Mouse (Mus musculus): ENCODE data around the gene Antxr1.
A peak's percentile ranks its signal among the peaks of the same experiment; 100 is the strongest.

Antxr1 gene

DNA sequence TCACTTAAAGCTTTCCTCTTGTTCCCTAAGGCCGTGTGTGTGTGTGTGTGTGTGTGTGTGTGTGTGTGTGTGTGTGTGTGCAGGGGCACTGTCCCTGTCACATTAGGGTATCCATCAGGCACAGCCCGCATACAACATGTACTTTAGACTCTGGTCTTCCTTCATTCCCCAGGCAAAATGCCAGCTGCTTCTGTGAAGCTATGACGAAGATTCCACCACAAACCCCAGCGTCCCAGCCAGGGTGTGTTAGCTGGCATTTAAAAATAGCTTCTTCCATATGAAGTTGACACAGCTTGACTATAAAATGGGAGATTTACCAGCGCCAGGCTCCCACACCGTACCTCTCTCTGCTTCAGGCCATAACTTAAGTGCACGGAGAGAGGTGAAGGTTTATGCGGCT is 152.5 kb downstream of the Antxr1 start:
- DNase-seq, result no peak

DNA sequence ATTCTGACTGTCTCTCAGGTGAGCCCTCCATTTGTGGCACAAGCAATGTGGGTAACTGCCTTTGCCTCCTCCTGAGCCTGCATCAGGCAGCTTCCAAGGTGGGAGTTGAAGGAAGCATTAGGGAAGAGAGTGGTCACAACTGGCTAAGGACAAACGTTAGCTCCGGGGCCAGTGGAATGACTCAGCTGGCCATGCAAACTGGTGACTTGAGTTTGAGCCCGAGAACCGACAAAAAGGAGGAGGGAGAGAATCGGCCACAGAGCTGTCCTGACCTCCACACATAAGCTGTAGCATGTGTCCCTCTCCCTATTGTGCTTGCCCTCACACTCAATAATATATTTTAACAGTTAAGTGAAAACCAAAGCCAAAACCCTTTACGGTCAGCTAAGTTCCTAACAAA is 152.9 kb downstream of the Antxr1 start:
- no peak for DNase-seq

DNA sequence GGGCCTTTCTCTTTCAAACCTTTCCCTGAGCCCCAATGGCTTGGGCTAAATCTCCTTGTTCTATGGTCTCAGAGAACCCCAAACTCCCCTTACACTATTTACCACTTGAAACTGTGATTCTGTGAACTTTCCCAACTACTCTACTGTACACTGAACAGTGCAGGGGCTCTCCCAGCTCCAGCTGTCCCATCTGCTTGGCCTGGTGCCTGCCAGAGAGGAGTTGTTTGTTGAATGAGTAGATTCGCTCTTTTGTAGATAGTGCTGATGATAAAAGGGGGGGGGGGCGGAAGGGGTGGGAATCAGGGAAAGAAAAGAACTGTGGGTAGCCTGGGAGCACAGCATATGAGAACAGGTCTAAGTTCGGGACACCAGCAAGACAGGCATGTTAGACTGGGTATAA is 164.2 kb downstream of the Antxr1 start:
- DNase-seq, result no peak

DNA sequence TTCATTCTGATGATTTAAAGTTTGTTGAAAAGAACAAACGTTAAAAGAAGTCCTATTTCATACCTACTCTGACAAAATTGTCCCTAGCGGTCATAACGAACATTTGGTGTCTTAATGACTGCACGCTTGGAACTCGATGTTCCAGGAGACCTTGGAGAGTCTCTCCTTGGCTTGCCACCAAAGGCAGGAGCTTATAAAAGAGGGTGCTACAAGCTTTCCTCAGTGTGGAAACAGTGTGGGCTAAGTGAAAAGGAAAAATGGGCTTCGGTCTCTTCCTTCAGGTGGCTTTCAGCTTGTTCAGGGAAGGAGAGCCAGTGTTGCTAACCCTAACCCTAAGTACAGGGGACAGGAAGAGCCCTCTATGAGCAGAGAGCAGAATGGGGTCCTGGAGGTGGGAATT is 164.7 kb downstream of the Antxr1 start:
- no peak for DNase-seq

DNA sequence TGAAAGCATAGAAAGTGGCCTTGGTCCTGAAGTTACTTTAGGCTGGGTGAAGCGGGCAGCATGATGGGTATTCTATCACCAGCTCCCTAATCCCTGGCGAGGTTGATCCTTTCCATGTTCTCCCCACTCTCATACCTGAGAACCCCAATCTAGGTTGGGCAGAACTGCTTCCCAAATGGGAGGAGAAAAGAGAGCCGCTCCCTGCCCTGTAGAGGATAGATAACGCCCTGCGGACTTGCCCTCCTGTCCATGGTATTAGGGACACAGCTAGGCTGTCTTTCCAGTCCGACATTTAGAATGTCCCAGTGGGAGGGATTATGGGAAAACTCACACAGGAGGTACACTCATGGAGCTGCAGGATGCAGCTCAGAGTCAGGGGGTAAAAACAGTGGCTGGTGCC is 165.3 kb downstream of the Antxr1 start:
- no peak for DNase-seq

DNA sequence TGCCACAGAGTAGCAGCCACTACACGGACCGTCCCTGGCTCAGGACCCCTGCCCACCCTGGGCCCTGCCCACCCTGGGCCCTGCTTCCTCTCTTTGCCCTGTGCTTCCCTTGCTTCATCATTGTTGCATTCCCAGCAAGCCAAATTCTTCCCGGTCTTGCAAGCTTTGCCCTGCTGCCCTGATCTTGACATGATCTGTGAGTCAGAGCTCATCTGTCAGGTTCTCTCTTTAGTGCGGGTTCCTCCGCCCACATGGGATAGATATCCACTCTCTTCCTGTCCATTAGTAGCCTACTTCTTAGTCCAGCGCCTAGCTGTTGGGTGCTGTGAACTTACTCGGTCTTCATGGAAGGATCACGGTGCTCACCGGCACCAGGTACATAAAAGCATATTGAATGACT is 167.6 kb downstream of the Antxr1 start:
- DNase-seq, result no peak

DNA sequence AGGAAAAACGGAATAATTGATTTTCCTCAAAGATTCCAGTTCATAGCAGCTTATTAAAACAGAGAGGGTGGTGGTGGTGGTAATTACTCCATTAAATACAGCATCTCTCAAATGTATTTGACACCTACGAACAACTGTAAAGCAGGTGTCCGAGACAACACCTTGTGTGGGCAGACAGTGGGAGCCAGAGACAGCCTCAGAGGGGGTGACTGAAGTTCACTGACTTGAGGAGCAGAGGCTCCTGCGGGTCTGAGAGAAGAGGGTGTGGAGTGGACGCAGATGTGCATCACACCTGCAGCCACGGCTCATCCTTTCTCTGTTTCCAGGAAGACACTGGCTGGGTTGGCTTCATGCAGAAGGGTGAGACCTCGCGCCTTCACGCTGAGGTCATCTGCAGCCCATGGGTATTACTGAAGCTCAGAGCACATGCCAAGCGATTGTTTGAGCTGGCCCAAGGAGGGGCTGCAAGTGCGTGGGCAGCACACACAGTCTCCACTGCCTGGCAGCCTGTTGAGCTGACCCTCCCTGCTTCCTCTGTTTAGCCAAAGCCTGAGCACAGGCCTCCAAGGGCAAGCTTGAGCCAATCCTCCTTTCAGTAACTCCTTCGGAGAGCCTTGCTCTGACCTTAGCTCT is 168.8 kb downstream of the Antxr1 start:
- DNase-seq, result no peak

DNA sequence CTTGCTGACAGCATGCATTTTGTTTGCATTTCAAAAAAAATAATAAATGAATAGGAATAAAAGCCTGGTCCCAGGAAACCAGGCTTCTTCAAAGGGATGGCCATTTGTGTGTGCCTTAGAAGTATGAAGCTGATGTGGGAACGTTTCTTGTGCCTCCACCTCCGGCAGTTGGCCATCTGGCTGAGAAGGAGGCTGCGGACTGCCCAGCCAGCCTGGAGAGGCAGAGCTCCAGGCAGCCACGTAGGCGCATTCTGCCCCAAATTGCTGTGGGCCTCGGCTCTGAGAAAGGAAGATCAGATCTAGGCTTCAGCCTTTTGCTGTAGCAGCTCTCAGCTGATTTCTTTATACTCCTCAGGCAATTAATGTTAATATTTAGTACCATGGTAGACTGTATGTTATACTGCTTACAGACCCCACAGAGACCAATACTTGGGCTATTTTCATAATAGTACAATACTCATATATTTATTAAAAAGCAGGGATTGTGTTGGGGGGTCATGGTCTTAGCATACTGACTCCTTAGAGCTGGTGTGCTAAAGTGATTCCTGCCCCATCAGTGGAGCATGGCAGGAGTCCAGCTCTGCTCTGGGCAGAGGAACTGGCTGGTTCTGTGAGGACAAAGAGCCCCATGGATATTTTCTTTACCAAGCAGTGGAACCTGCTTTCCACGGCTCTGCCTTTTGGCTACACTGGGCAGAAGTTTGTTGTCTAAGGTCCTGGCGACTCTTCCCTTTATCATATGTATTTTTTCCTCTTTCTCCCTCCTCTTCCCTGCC is 169.9 kb downstream of the Antxr1 start:
- DNase-seq, result no peak

DNA sequence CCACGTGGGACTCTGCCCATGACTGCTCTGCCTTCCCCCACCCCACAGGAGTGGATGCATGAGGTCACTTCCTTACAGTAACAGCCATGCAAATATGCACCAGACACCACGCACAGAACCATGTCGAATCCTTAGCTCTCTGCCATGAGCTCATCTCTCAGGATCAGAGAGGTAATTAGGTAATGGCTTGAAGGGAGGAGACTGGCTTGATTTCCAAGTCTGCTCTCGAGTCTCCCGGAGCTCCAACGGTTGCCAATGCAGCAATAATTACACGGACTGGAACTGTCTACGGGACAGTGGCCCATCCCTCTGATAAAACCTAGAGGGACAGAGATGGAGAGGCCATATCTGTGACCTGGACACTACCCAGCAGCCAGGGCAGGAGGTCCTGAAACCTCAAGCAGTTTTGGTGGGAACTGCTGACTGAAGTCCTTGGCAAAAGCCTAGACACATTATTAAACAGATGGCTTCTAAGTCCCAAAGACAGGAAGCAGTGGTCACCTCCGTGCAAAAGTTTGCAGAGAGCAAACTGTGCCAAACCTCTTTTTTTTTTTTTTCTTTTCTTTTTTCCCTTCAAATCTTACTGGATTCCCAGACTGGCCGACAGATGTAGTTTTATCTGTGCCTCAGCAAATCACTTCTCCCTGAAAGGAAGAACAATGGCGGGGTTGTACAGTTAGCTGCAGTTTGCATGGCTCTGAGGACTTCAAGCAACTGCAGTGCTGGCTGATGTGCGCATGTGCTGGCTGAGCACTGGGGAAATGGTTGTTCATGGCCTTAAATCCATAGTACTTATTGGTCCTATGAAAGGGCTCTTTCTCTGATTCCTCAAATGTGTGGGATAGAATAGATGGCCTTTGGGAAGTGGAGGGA is 174.0 kb downstream of the Antxr1 start:
- DNase-seq, result no peak

DNA sequence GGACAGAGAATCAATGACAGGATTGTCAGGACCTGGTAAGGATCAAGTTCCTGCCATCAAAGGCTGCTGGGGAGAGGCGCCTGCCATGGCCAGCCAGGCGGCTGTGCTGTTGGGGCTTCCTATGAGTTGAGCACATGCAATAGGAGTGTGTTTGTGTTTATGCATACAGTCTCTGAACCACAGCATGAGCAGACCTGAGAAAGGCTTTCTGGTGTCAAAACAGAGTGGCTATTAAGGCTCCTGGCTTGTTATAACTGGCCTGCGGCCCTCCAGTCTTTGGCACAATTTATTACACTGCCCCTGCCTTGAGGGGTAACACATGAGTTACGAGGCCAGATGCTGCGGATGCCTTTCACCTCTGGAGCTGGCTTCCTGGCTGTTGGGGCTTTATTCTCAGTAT is 175.4 kb downstream of the Antxr1 start:
- no peak for DNase-seq

DNA sequence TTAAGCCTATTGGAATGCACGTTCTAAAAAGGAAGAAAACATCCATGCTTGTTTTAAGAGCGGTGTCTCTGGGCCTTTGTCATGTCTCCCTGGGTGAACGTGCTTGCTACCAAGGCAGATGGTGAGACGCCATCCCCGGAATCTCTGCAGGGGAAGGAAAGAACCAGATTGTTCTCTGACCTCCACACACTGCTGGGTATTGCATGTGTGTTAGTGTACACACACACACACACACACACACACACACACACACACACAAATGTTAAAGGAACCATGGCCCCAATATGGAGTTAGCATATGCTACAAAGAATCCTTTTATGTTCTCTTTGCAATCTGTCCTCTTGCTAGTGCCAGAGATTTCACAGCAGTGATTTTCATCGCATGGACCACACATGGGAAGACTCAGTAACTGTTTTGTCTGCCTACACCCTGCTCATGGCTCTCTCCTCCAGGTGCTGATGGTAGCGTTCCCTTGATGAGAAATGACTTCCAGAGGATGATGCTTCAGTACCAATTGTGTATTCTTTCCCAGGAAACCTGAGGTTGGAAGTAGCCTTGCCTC is 177.5 kb downstream of the Antxr1 start:
- DNase-seq, result no peak

DNA sequence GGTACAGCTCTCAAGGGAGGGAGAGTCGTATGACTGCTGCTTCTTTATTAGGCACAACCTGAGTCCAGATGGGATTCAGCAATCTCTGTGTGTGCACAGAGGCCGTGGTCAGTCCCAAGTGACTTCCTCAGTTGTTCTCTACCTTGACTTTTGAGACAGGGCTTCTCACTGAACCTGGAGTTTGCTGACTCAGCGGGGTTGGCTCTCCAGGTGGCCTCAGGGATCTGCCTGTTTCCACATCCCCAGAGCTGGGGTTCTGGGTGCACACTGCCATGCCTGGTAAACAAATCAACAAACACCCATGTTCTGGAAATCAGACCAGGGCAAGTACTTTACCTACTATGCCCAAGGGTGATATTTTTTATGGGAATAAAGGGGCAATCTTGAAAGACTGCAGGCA is 181.8 kb downstream of the Antxr1 start:
- no peak for DNase-seq

DNA sequence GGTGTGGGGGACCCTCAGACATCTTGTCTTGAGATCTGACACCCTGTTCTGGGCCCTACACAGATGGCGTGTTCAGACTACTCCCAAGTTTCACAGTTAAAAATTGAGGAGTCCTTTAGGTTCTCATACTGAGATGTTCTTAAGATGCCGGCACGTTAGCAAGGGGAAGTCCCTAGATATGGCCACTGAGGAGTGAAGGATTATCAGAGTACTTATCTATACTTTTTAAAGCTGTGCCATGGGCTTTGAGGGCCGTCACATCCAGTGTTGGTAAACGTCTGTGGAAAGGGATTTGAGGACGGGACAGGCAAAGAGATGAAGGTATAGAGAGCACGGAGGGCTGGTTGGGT is 182.4 kb downstream of the Antxr1 start:
- DNase-seq, result no peak

DNA sequence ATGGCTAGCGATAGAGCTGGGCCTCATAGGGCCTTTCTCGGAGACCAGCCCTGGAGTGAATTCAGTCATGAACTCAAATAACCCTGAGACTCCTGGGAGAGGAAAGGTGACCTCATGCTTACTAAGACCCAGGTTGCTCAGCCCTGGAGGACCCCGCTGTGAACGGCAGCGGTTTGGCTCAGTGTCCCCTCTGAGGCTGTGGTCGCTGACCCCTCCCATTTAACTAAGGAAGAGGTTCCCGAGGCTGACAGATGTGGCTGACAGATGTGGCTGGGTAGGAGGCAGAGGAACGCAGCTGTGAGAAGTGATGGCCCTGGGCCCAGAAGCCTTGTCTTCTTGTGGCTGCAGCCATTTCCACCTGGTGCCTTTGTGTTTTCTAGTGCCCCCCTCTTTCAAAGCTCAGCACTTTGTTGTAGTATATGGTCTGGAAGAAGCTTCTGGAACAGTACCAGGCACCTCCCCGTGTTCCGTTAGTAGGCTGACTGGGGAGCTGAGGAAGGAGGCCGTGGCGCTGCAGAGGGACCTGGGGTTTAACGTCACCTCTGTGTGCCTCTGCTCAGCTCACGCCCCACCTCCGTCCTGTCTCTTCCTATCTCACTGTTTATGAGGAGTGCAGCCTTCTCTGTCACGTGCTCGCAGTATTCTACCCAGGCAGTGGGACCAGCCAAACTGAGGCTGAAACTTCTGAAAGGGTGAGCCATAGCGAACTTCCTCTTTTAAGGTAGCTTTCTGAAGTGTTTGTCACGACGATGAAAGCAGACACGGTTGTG is 183.0 kb downstream of the Antxr1 start:
- peak; percentile 74 to 83 for DNase-seq

DNA sequence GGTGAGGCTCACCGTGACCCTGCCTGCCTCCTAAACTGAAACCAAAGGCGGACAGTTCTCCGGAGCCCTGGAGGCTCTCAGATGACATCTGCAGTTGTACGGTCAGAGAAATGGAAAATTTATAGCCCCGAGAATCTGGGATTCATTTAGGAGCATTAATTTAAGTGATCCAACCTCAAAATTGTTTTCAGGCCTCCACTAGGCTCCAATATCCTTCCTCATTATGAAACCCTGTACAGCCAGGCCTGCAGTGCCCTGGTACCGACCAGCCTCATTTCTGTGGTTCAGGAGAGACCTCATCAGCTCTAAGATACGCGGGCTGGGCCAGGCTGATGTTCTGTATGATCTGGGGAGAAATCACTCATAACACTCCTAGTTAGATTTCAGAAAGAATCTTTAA is 184.2 kb downstream of the Antxr1 start:
- DNase-seq, result no peak

DNA sequence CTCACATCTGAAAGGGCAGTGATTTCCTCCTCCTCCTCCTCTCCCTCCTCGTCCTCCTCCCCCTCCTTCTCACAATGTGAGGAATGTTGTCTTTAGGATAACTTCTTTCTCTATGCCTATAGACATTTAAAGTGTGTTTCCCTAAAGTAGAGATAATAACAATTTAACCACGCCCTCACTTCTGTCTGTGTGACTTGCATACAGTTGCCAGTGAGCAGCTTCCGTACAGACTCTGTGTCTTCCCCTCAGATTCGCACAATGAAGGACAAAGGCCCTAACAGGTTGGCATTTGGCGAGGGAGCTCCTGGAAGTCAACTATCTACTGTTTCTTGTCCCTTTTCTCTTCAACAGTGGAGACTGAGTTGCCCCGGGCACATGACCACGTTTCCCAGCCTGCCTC is 185.2 kb downstream of the Antxr1 start:
- no peak for DNase-seq

DNA sequence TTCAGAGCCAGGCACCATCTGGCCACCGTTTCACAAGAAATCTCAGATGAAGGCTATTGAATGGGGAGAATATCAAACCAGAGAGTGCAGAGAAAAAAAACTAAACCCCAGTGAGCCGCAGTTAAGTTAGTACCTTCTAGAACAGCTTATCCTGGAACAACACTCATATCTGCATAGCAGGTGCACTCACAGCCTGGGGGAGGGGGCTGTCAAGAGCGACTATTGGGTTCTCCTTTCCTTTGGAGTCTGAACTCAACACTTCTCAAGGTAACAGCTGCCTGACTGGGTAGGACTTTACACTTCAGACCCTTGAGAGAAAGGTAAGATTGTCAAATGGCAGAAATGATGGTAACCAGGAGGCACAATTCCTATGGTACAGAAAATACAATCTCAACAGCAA is 187.7 kb downstream of the Antxr1 start:
- no peak for DNase-seq

DNA sequence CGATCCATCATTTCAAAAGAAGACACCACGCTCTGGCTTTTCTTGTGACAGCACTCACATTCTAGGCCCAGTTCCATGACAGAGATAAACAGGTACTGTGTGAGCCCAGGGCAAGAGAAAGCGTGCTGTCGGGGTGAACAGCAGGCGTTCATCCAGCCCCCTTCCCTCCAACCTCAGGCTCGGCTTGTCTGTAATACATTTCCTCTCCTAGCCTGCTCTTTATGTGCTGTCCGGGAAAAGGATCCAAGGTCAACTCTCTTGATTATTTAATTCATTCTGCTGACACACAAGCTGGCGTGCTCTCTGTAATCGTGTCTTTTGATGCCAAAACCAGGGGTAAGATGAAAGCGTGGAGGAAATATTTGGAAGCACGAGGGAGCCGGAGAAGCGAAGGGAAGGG is 192.0 kb downstream of the Antxr1 start:
- DNase-seq, result no peak

DNA sequence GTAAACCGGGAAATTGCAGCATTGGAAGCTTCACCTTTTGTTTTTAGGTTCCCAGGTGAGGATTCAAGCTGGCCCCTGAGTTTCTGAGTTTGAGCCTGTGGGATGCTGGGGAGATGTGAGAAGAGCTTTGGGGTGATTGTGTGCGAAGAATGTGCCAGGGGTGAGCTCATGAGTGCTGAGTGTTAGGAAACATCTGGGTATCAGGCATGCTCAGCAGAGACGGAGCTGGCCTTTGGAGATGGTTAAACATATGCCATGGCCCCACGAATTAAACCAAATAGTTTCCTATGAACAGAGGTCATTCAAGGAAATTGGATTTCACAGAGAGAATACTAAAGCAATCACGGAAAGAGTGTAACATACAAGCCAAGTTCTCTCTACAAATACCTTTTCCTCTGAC is 193.4 kb downstream of the Antxr1 start:
- no peak for DNase-seq

DNA sequence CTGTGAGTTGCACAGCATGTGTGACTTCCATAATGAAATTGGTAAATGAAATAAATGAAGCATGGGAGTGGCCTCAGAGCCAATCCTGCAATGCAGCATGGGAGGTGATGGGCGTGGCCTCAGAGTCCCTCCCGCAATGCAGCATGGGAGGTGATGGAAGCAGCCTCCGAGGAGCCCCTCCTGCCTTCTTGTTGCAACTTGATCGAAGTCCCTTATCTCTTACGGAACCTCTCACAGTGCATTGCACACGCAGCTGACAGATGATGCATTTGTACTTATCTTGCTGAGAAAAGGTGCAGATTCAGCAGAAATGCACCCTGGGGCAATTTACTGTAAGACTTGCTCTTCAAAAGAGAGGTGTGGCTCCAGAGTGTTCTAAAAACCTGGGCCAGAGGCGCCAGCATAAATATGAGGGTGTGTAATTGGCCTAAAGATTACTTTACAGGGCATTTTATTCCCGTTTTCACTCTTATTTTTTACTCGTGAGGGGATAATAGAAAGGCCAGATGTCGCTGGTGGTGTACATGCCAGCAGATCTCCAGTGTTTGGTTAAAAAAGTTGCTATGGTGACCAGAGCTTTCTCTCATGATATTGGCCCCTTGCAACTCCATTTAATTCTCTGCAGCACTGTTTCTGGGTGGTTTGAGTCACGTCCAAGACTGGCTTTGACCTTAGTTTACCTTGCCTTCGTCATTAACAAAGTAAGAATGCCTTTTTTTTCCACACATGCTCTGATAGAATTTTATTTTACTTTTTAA is 195.6 kb downstream of the Antxr1 start:
- DNase-seq, result no peak

DNA sequence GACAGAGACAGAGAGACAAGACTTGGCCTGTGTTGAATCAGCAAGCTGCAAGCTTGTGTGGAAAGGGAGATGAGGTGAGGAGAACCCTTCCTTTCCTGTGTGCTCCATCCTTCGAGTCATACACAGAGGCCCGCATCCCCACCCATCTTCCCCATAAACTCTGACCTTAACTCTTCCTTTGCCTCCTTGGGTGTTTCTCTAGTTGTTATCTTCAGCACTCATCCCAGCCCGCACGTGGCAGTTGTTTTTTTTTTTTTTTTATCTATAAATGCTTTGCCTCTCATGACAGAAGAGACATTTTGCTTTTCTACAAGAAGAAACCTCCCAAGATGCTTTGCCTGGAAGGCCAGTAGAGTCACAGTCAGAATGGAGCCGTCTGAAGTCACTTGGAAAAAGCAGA is 197.1 kb downstream of the Antxr1 start:
- DNase-seq, result no peak

DNA sequence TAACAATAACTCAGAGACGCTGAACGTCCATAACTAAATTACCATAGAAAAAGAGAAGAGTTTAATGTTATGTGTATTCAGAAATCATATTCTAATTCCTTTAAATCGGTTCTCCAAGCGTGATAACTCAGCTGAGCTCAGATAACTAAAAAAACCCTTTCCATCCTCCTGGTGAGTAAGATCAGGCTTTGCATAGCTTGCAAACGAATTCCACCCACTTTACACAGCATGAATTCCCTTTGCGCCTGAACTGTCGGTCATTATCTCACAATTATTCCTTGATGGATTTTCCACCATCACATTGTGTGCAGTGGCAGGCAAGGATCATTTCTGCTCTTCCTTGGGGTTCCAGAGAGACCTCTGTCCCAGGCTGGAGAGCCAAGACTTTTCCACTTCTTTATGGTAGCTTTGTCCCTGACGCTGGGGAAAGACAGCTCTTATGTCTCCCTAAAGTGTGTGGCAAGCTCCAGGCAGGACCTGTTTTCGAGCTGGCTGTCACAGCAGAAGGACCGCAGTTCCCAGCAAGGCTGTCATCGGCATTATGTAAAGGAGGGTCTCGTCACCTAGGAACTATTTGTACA is 201.6 kb downstream of the Antxr1 start:
- no peak for DNase-seq
